Mouse (Mus musculus): ENCODE data around the gene Ciz1. TPM values are rescaled to one million over a fixed set of nuclear protein-coding genes. Genes with fewer than 3 reads are reported as not detected.

Gene Ciz1
- polyA plus RNA-seq, 1 experiment from 2014 or later, result 44.7 TPM

GRCm38 (mm10) chr2:32407144-32407824 is 55.2 kb downstream of the Ciz1 start:
- H3K27ac ChIP-seq (ENCODE audit: low read length), result no peak overlapping the region
- peaks cover 4% of the 10 kb centered on the region; the same call in 1 of the 2 replicates for H3K36me3 ChIP-seq (ENCODE audit: control insufficient read depth, insufficient read depth, low read length)
- no peaks in the 10 kb centered on the region for H3K27me3 ChIP-seq (ENCODE audit: control insufficient read depth, insufficient read depth, low read length)

GRCm38 (mm10) chr2:32408429-32409424 is 56.6 kb downstream of the Ciz1 start:
- H3K9ac ChIP-seq (replicated peaks; ENCODE audit: low read depth, low read length), result no peak overlapping the region
- no peaks in the 10 kb centered on the region for H3K4me1 ChIP-seq (ENCODE audit: control insufficient read depth, insufficient read depth, low read length)
- WGBS, result 64% methylated on average over 25 of the region's 25 CpGs
- H3K9me3 ChIP-seq (ENCODE audit: control insufficient read depth, low read depth, low read length), result no peaks in the 10 kb centered on the region
- no peak overlapping the region for H3K4me2 ChIP-seq (replicated peaks; ENCODE audit: low read depth, low read length)
- H3K4me3 ChIP-seq (ENCODE audit: low read depth, low read length), result no peak overlapping the region
- no peak overlapping the region for H3K27ac ChIP-seq (ENCODE audit: low read length)
- H3K36me3 ChIP-seq (ENCODE audit: control insufficient read depth, insufficient read depth, low read length), result no peaks in the 10 kb centered on the region
- 0 out of 2 replicates have a peak, but pooled peaks have one; percentile 21 for ATAC-seq (ENCODE audit: insufficient number of reproducible peaks, insufficient read depth, low FRiP score, low read depth)
- no peaks in the 10 kb centered on the region for H3K27me3 ChIP-seq (ENCODE audit: control insufficient read depth, insufficient read depth, low read length)

More at GRCm38 (mm10) chr2:32407144-32407824, 55.2 kb downstream of the Ciz1 start:
- Histone ChIP-seq H3K4me3 (ENCODE audit: low read depth, low read length) (no peak overlapping the region), H3K4me2 (replicated peaks; ENCODE audit: low read depth, low read length) (no peak overlapping the region), H3K4me1 (ENCODE audit: control insufficient read depth, insufficient read depth, low read length) (no peaks in the 10 kb centered on the region), H3K9ac (replicated peaks; ENCODE audit: low read depth, low read length) (no peak overlapping the region), H3K9me3 (ENCODE audit: control insufficient read depth, low read depth, low read length) (no peaks in the 10 kb centered on the region)
- 80% methylated on average over 7 of the region's 7 CpGs for whole genome bisulfite sequencing
- ATAC-seq (ENCODE audit: insufficient number of reproducible peaks, insufficient read depth, low FRiP score, low read depth), result no peak

DNA sequence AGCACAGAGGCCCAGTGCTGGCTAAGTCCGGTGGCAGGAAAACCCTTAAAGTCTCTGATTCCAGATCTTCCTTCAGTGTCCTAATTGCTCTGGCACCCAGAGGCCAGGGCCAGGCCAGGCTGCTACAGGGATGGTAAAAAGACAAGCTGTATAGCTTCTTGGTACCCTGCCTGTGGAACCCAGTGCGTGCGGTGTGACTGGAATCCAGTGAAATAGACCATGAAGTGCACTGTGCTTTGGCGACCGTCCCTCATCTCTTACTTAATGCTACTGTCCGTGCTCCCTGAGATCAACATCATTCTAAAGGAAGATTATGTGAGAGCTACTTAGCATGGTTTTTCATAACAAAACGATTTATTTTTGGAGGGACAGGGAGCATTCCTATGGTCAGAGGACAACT is 59.3 kb downstream of the Ciz1 start:
- H3K36me3 ChIP-seq (ENCODE audit: control insufficient read depth, insufficient read depth, low read length), result peaks cover 16% of the 10 kb centered on the region
- no peak overlapping the region for H3K4me2 ChIP-seq (replicated peaks; ENCODE audit: low read depth, low read length)
- ATAC-seq (ENCODE audit: insufficient number of reproducible peaks, insufficient read depth, low FRiP score, low read depth), result no peak
- no peak overlapping the region; the same call in 1 of the 2 replicates for H3K27ac ChIP-seq (ENCODE audit: low read length)
- H3K4me3 ChIP-seq (ENCODE audit: low read depth, low read length), result no peak overlapping the region
- 84% methylated on average over 7 of the region's 7 CpGs for WGBS
- no peaks in the 10 kb centered on the region for H3K27me3 ChIP-seq (ENCODE audit: control insufficient read depth, insufficient read depth, low read length)
- H3K4me1 ChIP-seq (ENCODE audit: control insufficient read depth, insufficient read depth, low read length), result peaks cover 4% of the 10 kb centered on the region; the same call in 1 of the 2 replicates
- no peak overlapping the region for H3K9ac ChIP-seq (replicated peaks; ENCODE audit: low read depth, low read length)
- no peaks in the 10 kb centered on the region for H3K9me3 ChIP-seq (ENCODE audit: control insufficient read depth, low read depth, low read length)

DNA sequence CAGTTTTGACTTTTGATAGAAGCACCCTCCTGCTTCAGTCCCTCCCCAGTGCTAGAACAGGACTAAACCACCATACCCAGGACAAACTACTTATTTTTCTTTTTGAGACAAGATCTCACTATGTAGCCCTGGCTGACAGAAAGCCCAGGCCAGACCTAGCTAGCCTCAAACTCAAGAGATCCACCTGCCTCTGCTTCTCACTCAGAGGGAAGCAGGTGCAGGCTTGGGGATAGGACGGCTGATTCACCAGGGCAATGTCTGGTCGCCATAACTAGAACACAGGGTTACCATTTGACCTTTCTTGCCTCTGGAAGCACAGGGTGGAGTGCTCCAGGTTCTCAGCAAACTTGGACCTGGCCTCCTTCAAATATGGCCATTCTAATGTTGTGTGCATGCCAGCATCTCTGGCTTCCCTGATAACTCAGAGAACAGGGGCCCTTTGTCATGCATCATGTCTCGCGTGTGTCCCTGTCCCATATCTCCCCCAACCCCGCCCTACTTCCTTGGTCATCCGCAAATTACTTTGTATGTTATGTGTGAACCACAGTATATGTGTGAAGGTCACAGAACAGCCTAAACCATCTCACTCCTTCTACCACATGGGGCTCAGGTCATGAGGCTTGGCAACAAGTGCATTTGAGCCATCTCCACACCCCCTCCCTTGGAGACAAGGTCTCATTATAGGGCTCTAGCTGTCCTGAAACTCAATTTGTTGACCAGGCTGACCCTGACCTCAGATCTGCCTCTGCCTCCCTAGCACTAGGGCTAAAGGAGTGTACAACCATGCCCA is 60.8 kb downstream of the Ciz1 start:
- Histone ChIP-seq H3K4me2 (replicated peaks; ENCODE audit: low read depth, low read length) (no peak overlapping the region), H3K9ac (replicated peaks; ENCODE audit: low read depth, low read length) (no peak overlapping the region), H3K27ac (ENCODE audit: low read length) (no peak overlapping the region), H3K36me3 (ENCODE audit: control insufficient read depth, insufficient read depth, low read length) (peaks cover 30% of the 10 kb centered on the region), H3K4me1 (ENCODE audit: control insufficient read depth, insufficient read depth, low read length) (peaks cover 4% of the 10 kb centered on the region; the same call in 1 of the 2 replicates), H3K27me3 (ENCODE audit: control insufficient read depth, insufficient read depth, low read length) (no peaks in the 10 kb centered on the region), H3K9me3 (ENCODE audit: control insufficient read depth, low read depth, low read length) (no peaks in the 10 kb centered on the region), H3K4me3 (ENCODE audit: low read depth, low read length) (no peak overlapping the region)
- WGBS, result 85% methylated on average over 6 of the region's 6 CpGs
- ATAC-seq (ENCODE audit: insufficient number of reproducible peaks, insufficient read depth, low FRiP score, low read depth), result no peak

GRCm38 (mm10) chr2:32413936-32414335 is 61.8 kb downstream of the Ciz1 start:
- Histone ChIP-seq H3K9ac (replicated peaks; ENCODE audit: low read depth, low read length) (no peak overlapping the region), H3K9me3 (ENCODE audit: control insufficient read depth, low read depth, low read length) (no peaks in the 10 kb centered on the region), H3K27me3 (ENCODE audit: control insufficient read depth, insufficient read depth, low read length) (no peaks in the 10 kb centered on the region), H3K4me3 (ENCODE audit: low read depth, low read length) (no peak overlapping the region), H3K4me1 (ENCODE audit: control insufficient read depth, insufficient read depth, low read length) (peaks cover 4% of the 10 kb centered on the region; the same call in 1 of the 2 replicates), H3K4me2 (replicated peaks; ENCODE audit: low read depth, low read length) (no peak overlapping the region), H3K27ac (ENCODE audit: low read length) (no peak overlapping the region), H3K36me3 (ENCODE audit: control insufficient read depth, insufficient read depth, low read length) (peaks cover 38% of the 10 kb centered on the region)
- WGBS, result 33% methylated on average over 5 of the region's 5 CpGs
- ATAC-seq (ENCODE audit: insufficient number of reproducible peaks, insufficient read depth, low FRiP score, low read depth), result no peak

GRCm38 (mm10) chr2:32415801-32416200 is 63.7 kb downstream of the Ciz1 start:
- no peak overlapping the region for H3K4me3 ChIP-seq (ENCODE audit: low read depth, low read length)
- peaks cover 49% of the 10 kb centered on the region for H3K36me3 ChIP-seq (ENCODE audit: control insufficient read depth, insufficient read depth, low read length)

DNA sequence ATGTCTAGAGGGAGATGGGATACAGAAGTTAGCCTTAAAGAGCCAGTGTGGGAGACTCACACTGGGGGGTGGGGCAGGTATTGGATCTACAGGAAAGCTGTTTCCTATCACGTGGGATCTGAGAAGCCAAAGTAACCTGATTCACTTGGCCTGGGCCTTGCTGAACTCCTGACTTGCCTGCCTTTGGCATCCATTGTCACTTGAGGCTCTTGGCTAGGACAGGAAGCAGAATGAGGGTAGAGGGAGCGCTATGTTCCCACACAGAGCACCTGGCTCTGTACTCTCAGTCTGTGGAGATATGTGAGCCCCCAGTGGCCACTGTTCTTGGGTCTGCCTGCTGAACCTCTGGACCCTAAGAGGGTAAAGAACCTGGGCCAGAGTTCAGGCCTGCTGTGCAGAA is 64.4 kb downstream of the Ciz1 start:
- Histone ChIP-seq H3K4me2 (replicated peaks; ENCODE audit: low read depth, low read length) (no peak overlapping the region), H3K4me3 (ENCODE audit: low read depth, low read length) (no peak overlapping the region), H3K27me3 (ENCODE audit: control insufficient read depth, insufficient read depth, low read length) (no peaks in the 10 kb centered on the region), H3K9me3 (ENCODE audit: control insufficient read depth, low read depth, low read length) (no peaks in the 10 kb centered on the region), H3K36me3 (ENCODE audit: control insufficient read depth, insufficient read depth, low read length) (peaks cover 54% of the 10 kb centered on the region), H3K27ac (ENCODE audit: low read length) (no peak overlapping the region), H3K4me1 (ENCODE audit: control insufficient read depth, insufficient read depth, low read length) (peaks cover 4% of the 10 kb centered on the region; the same call in 1 of the 2 replicates), H3K9ac (replicated peaks; ENCODE audit: low read depth, low read length) (no peak overlapping the region)
- 78% methylated on average over 2 of the region's 2 CpGs for WGBS
- no peak for ATAC-seq (ENCODE audit: insufficient number of reproducible peaks, insufficient read depth, low FRiP score, low read depth)

More at GRCm38 (mm10) chr2:32415801-32416200, 63.7 kb downstream of the Ciz1 start:
- ATAC-seq (ENCODE audit: insufficient number of reproducible peaks, insufficient read depth, low FRiP score, low read depth), result no peak
- WGBS, result 92% methylated on average over 12 of the region's 12 CpGs
- H3K4me1 ChIP-seq (ENCODE audit: control insufficient read depth, insufficient read depth, low read length), result peaks cover 4% of the 10 kb centered on the region; the same call in 1 of the 2 replicates
- H3K27ac ChIP-seq (ENCODE audit: low read length), result no peak overlapping the region
- H3K4me2 ChIP-seq (replicated peaks; ENCODE audit: low read depth, low read length), result no peak overlapping the region
- no peaks in the 10 kb centered on the region for H3K9me3 ChIP-seq (ENCODE audit: control insufficient read depth, low read depth, low read length)
- no peak overlapping the region for H3K9ac ChIP-seq (replicated peaks; ENCODE audit: low read depth, low read length)
- H3K27me3 ChIP-seq (ENCODE audit: control insufficient read depth, insufficient read depth, low read length), result no peaks in the 10 kb centered on the region

DNA sequence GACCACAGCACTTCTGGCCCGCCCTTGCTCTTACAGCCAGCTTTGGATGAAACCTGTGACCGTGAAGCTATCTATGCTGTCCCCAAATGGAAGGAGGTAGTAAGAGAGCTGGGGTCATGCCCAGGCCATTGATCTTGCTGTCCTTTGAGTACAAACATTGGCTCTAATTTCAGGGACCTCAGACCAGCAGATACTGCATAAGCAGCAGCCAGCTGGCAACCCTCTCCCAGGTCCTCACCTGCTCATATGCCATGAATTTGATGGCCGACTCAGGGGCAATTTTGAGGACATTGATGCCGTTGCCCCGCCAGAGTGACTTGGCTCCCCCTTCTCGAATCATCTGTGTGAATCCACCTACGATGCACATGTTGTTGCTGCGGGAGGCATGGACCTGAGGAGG is 65.4 kb downstream of the Ciz1 start:
- H3K9me3 ChIP-seq (ENCODE audit: control insufficient read depth, low read depth, low read length), result no peaks in the 10 kb centered on the region
- peaks cover 4% of the 10 kb centered on the region; the same call in 1 of the 2 replicates for H3K4me1 ChIP-seq (ENCODE audit: control insufficient read depth, insufficient read depth, low read length)
- no peak overlapping the region for H3K4me2 ChIP-seq (replicated peaks; ENCODE audit: low read depth, low read length)
- H3K27ac ChIP-seq (ENCODE audit: low read length), result no peak overlapping the region
- no peaks in the 10 kb centered on the region for H3K27me3 ChIP-seq (ENCODE audit: control insufficient read depth, insufficient read depth, low read length)
- WGBS, result 59% methylated on average over 8 of the region's 8 CpGs
- H3K4me3 ChIP-seq (ENCODE audit: low read depth, low read length), result no peak overlapping the region
- no peak overlapping the region for H3K9ac ChIP-seq (replicated peaks; ENCODE audit: low read depth, low read length)
- peaks cover 54% of the 10 kb centered on the region for H3K36me3 ChIP-seq (ENCODE audit: control insufficient read depth, insufficient read depth, low read length)
- ATAC-seq (ENCODE audit: insufficient number of reproducible peaks, insufficient read depth, low FRiP score, low read depth), result no peak
